ENCODE assay signal across 17 mouse cellular contexts in the genomic region with DNA sequence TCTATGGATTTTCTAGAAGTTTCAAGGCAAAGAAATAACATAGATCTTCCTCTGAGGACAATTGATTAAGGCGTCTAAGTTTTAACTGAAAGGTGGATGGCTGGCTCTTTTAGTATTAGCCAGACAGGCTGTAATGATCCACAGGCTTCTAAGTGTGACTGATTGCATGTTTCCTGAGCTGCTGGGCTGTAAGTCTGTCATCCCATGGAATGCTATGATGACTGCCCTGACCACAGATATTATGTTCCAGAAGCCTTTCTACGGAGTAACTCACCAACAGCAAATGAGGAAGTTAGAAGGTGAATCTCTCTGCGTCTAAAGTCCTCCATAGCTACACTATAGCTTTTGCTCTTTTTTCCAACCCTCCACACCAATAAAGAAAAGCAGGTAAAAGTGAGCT.
"Had no signal": no experiment of that assay in that cellular context is flagged by ENCODE, and none has a peak within 500 bp of the region (broad histone marks: within the 10 kb centered on the region; RNA-seq: fewer than 3 reads in every experiment).

No protein-coding gene starts in this region.

- H3K4me3 ChIP-seq: neural tube, embryonic 12.5 days; neural tube, embryonic 13.5 days; neural tube, embryonic 15.5 days; stomach, embryonic 15.5 days had no signal

- H3K27me3 ChIP-seq: neural tube, embryonic 12.5 days; neural tube, embryonic 13.5 days; neural tube, embryonic 15.5 days; stomach, embryonic 15.5 days had no signal

- H3K4me1 ChIP-seq: neural tube, embryonic 12.5 days; neural tube, embryonic 13.5 days; neural tube, embryonic 15.5 days; stomach, embryonic 15.5 days had no signal

- DNase-seq: retina, postnatal 1 day; right cerebral cortex, adult 18-20 months; right cerebral cortex, postnatal 14 days; right cerebral cortex, postnatal 25 days; right cerebral cortex, postnatal 4 days; spleen, adult 18-20 months; thymus, adult 18-20 months; thymus, adult 2 months; thymus, postnatal 14 days; thymus, postnatal 25 days; thymus, postnatal 36 days; thymus, postnatal 4 days had no signal

- H3K27ac ChIP-seq: neural tube, embryonic 12.5 days; neural tube, embryonic 13.5 days; neural tube, embryonic 15.5 days; stomach, embryonic 15.5 days; stomach, postnatal 0 days had no signal

- H3K9ac ChIP-seq: neural tube, embryonic 12.5 days; neural tube, embryonic 13.5 days; neural tube, embryonic 15.5 days; stomach, embryonic 15.5 days had no signal

- H3K36me3 ChIP-seq: neural tube, embryonic 12.5 days; neural tube, embryonic 13.5 days; neural tube, embryonic 15.5 days; stomach, embryonic 15.5 days had no signal
